Mouse (Mus musculus) forebrain, embryonic 12.5 days (tissue): ENCODE results near the gene Kcnh1. TPM values are rescaled to one million over a fixed set of nuclear protein-coding genes. Genes with fewer than 3 reads are reported as not detected.

ENCODE experiments used
- ATAC-seq: fragments of 200-750 bp; cut with Nextera tagmentation; 2 replicates; pipeline ENCODE4 v1.8.0; 2017; ENCODE audit warnings: moderate TSS enrichment; ENCODE audit not compliant: low FRiP score
- H3K27ac ChIP-seq: fragments of 300-500 bp; sonication (generic); 2 replicates; pipeline ENCODE4 v1.5.1; 2016; ENCODE audit warnings: mild to moderate bottlenecking
- H3K27me3 ChIP-seq: fragments of 300-500 bp; sonication (generic); 2 replicates; pipeline ENCODE4 v1.6.1; 2016; ENCODE audit warnings: mild to moderate bottlenecking
- H3K36me3 ChIP-seq: fragments of 300-500 bp; sonication (generic); replicated peaks from 2 replicates; pipeline ENCODE4 v1.6.1; 2016; ENCODE audit warnings: mild to moderate bottlenecking
- H3K4me1 ChIP-seq: fragments of 300-500 bp; sonication (generic); 2 replicates; pipeline ENCODE4 v1.6.1; 2016
- H3K4me2 ChIP-seq: fragments of 300-500 bp; sonication (generic); 2 replicates; pipeline ENCODE4 v1.6.1; 2016; ENCODE audit warnings: mild to moderate bottlenecking, moderate library complexity
- H3K4me3 ChIP-seq: fragments of 300-500 bp; sonication (generic); replicated peaks from 2 replicates; pipeline ENCODE4 v1.5.1; 2016; ENCODE audit warnings: mild to moderate bottlenecking
- H3K9ac ChIP-seq: fragments of 300-500 bp; sonication (generic); 2 replicates; pipeline ENCODE4 v1.6.1; 2016; ENCODE audit warnings: mild to moderate bottlenecking
- H3K9me3 ChIP-seq: fragments of 300-500 bp; sonication (generic); 2 replicates; pipeline ENCODE4 v1.6.1; 2016
- WGBS: fragments of 180-500 bp; shearing (Covaris S2); methylation state at CpG from one replicate; pipeline ENCODE4 v1.1.7; 2016; 5-methylcytosine and 5-hydroxymethylcytosine counted together
- polyA plus RNA-seq: library from polyadenylated mRNA; unstranded; fragments of >200 nt; fragmentation: Nextera tagmentation; extraction: Ambion mirVana; gene quantifications from 2 replicates; pipeline ENCODE4 v1.2.1, GENCODE M21; 2016

The Kcnh1 gene
- polyA plus RNA-seq, 1 experiment from 2014 or later, result 0.57 TPM

DNA sequence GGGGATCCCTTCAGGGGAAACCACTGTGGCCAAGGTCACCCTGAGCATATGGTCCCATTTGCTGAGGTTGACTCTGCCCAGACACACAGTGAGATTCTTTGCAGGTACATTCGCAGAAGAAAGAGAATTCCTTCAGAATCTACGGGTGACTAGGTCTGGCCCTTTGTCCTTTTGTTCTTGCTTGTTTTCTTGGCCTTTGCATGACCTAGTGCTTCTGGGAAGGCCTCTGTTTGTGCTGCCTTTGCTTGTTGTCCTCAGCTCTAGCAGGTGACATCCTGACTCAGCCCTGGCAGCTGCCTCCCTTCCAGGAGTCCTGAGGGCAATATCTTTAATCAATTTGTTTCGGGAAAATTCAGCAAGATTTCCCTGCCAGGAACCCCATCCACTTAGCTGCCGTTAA, 264.4 kb downstream of the Kcnh1 start:
- ATAC-seq, result no peak
- no peaks in the 10 kb centered on the region for H3K27me3 ChIP-seq
- WGBS, result 60% methylated on average over 4 of the region's 4 CpGs
- H3K4me3 ChIP-seq, result no peak overlapping the region
- no peaks in the 10 kb centered on the region for H3K36me3 ChIP-seq
- no peak overlapping the region for H3K9ac ChIP-seq
- no peak overlapping the region for H3K4me2 ChIP-seq
- peaks cover 7% of the 10 kb centered on the region for H3K4me1 ChIP-seq
- H3K9me3 ChIP-seq, result no peaks in the 10 kb centered on the region
- no peak overlapping the region for H3K27ac ChIP-seq

- 72% methylated on average over 3 of the region's 3 CpGs for WGBS
- no peak for ATAC-seq
- Histone ChIP-seq H3K4me3 (no peak overlapping the region), H3K4me1 (peaks cover 7% of the 10 kb centered on the region), H3K9me3 (no peaks in the 10 kb centered on the region), H3K36me3 (no peaks in the 10 kb centered on the region), H3K27me3 (no peaks in the 10 kb centered on the region; the same call in 1 of the 2 replicates), H3K4me2 (no peak overlapping the region), H3K27ac (no peak overlapping the region), H3K9ac (no peak overlapping the region)
Observed at GRCm38 (mm10) chr1:192457037-192457436, 266.5 kb downstream of the Kcnh1 start.

GRCm38 (mm10) chr1:192457526-192458206, 267.1 kb downstream of the Kcnh1 start:
- no peak for ATAC-seq
- H3K4me2 ChIP-seq, result no peak overlapping the region
- H3K4me1 ChIP-seq, result peaks cover 7% of the 10 kb centered on the region
- no peak overlapping the region for H3K27ac ChIP-seq
- H3K4me3 ChIP-seq, result no peak overlapping the region
- WGBS, result 79% methylated on average over 6 of the region's 6 CpGs
- no peaks in the 10 kb centered on the region for H3K36me3 ChIP-seq
- no peak overlapping the region for H3K9ac ChIP-seq
- no peaks in the 10 kb centered on the region; the same call in 1 of the 2 replicates for H3K27me3 ChIP-seq
- no peaks in the 10 kb centered on the region for H3K9me3 ChIP-seq

DNA sequence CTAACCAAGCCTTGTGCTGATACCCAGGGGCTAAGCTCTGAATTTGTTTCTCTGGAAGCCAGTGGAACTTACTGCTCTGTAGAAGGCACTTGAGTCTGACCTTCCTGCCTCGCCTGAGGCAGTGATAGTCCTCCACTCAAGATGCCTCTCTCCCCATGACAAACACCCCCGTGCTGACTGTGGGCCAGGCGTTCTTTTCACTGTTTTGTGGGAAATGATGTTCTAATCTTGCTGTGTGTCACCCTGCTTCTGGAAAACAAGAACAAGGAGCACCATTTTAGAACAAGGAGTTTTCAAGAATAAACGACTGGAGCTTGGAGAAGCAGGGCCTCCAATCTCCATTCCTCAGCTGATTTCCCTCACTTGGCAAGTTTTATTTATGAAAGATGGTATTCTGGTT, 273.2 kb downstream of the Kcnh1 start:
- no peak for ATAC-seq
- no peaks in the 10 kb centered on the region for H3K36me3 ChIP-seq
- WGBS, result 81% methylated on average over 4 of the region's 4 CpGs

DNA sequence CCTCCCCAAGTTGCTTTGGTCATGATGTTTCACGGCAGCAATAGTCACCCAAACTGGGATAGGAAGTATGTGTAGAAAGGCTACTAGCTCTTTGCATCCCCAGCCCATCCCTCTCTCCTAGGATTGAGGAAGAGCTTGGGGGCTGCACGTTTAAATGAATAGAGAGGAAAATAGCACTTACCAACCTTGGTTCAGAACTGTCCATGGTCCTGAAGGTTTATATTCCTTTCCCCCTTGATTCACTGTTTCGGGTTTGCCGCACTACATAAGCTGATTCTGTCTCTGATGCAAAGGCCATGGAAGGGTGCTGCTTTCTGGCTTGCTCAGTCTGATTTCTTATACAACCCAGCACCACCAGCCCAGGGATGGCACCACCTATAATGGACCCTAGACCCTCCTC, 281.8 kb downstream of the Kcnh1 start:
- no peaks in the 10 kb centered on the region for H3K27me3 ChIP-seq
- no peak overlapping the region for H3K9ac ChIP-seq
- H3K27ac ChIP-seq, result no peak overlapping the region
- ATAC-seq, result no peak
- H3K4me3 ChIP-seq, result no peak overlapping the region
- H3K4me1 ChIP-seq, result no peaks in the 10 kb centered on the region
- H3K9me3 ChIP-seq, result no peaks in the 10 kb centered on the region
- no peak overlapping the region for H3K4me2 ChIP-seq
- H3K36me3 ChIP-seq, result no peaks in the 10 kb centered on the region
- WGBS, result 58% methylated on average over 4 of the region's 4 CpGs

More for the DNA sequence above, 273.2 kb downstream of the Kcnh1 start:
- Histone ChIP-seq H3K4me3 (no peak overlapping the region), H3K4me1 (no peaks in the 10 kb centered on the region), H3K27ac (no peak overlapping the region), H3K9me3 (no peaks in the 10 kb centered on the region), H3K9ac (no peak overlapping the region), H3K27me3 (no peaks in the 10 kb centered on the region; the same call in 1 of the 2 replicates), H3K4me2 (no peak overlapping the region)

DNA sequence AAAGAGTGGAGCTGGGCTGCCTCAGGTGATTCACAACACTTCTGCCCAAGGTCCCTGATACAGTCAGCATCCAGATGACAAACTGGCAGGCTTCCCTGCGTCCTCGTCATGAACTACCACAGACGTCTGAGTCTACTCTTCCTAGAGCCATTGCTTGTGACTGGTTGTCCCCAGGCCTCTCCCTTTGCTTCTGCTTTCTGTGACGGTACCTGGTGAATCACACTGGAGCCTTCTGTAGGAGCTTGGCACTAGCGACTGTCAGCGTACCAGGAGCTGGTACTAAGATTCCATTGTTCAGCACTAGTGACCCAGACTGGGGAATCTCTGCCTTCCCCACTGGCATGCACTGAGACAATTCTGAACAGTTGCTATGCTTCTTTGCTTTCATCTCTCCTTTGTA, 282.6 kb downstream of the Kcnh1 start:
- 89% methylated on average over 6 of the region's 6 CpGs for WGBS
- no peak for ATAC-seq

DNA sequence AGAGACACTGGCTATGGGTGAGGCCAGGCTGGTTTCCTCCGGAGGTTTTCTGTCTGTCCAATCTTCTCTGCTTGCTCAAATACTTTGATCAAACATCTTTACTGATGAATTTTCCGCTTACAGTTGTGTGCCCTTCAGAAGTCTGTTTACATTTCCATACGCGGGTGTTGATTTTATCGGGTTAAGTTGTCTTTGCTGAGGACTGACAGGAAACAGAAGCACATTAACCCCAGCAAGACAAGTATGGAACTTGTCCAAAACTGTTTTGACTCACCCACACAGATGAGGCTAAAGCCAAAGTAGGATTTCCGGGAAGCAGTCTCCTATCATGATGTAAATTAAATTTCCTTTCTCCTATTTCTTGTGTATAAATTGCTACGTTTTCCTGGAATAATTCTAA, 286.1 kb downstream of the Kcnh1 start:
- Histone ChIP-seq H3K4me1 (no peaks in the 10 kb centered on the region), H3K4me2 (no peak overlapping the region), H3K4me3 (no peak overlapping the region), H3K9me3 (no peaks in the 10 kb centered on the region), H3K27me3 (no peaks in the 10 kb centered on the region), H3K27ac (no peak overlapping the region), H3K9ac (no peak overlapping the region), H3K36me3 (no peaks in the 10 kb centered on the region)
- ATAC-seq, result no peak
- 83% methylated on average over 7 of the region's 7 CpGs for WGBS

More for the DNA sequence above, 282.6 kb downstream of the Kcnh1 start:
- Histone ChIP-seq H3K36me3 (no peaks in the 10 kb centered on the region), H3K27me3 (no peaks in the 10 kb centered on the region), H3K4me1 (no peaks in the 10 kb centered on the region), H3K9me3 (no peaks in the 10 kb centered on the region), H3K9ac (no peak overlapping the region), H3K27ac (no peak overlapping the region), H3K4me3 (no peak overlapping the region), H3K4me2 (no peak overlapping the region)

DNA sequence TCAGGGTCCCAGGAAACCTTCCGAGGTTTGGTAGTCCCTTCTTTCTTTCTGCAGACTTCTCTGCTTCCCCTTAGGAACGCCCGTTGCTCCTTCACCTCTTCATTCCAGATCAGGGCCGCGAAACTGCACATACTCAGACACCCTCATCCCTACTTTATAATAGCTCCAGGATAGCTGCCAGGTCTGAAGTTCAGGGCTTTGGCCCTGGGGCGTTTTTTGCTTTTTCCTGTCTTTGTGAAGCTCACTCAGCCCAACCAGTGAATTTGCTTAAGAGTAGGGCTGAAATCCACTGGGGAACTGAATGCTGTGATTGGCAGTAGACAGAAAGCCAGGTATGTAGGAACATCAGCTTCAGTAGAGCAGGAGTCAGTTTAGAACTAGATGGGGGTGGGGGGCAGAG, 287.0 kb downstream of the Kcnh1 start:
- no peak overlapping the region for H3K4me2 ChIP-seq
- no peaks in the 10 kb centered on the region for H3K36me3 ChIP-seq
- no peaks in the 10 kb centered on the region for H3K27me3 ChIP-seq
- no peak overlapping the region for H3K9ac ChIP-seq
- no peak overlapping the region for H3K4me3 ChIP-seq
- no peaks in the 10 kb centered on the region for H3K9me3 ChIP-seq
- no peaks in the 10 kb centered on the region for H3K4me1 ChIP-seq
- no peak for ATAC-seq
- WGBS, result 84% methylated on average over 6 of the region's 6 CpGs
- H3K27ac ChIP-seq, result no peak overlapping the region

GRCm38 (mm10) chr1:192478176-192478575, 287.6 kb downstream of the Kcnh1 start:
- ATAC-seq, result no peak
- Histone ChIP-seq H3K27me3 (no peaks in the 10 kb centered on the region), H3K4me1 (no peaks in the 10 kb centered on the region), H3K9me3 (no peaks in the 10 kb centered on the region), H3K36me3 (no peaks in the 10 kb centered on the region), H3K27ac (no peak overlapping the region), H3K4me3 (no peak overlapping the region), H3K9ac (no peak overlapping the region), H3K4me2 (no peak overlapping the region)
- 88% methylated on average over 5 of the region's 5 CpGs for WGBS

DNA sequence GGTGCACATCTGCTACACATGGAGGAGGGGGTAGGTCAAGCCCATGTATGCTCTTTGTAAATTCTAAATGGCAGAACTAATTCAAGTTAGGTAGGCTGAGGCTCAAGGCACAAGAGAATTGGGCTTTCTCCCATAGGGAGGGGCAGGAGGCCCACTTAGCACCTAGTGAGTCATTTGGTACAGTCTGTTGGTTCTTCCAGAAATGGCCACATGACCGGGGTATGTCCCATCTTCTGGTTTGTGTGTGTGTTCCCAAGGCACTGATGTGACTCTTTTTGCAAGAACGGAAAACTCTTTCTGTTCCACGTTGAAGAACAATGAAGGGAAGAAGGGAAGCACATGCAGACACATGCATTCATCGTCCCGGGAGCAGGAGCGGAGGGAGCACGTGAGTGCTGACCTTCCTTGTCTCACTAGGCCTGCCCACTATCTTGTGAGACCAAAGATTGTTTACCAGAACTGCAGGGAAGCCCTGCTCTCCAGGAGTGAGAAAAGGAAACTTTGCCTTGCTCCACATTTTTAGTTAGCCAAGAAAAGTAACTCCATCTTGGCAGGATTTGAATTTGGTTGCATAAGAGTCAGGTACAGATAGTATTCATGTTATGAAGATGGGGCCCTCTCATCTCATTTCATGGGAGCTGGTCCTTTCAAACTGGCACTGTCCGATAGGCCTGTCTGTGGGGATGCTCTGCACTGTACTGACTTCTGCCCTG, 289.7 kb downstream of the Kcnh1 start:
- H3K27me3 ChIP-seq, result no peaks in the 10 kb centered on the region
- no peak overlapping the region for H3K27ac ChIP-seq
- ATAC-seq, result no peak
- WGBS, result 89% methylated on average over 8 of the region's 8 CpGs
- H3K4me2 ChIP-seq, result no peak overlapping the region
- H3K4me3 ChIP-seq, result no peak overlapping the region
- H3K4me1 ChIP-seq, result no peaks in the 10 kb centered on the region
- no peaks in the 10 kb centered on the region for H3K36me3 ChIP-seq
- no peak overlapping the region for H3K9ac ChIP-seq
- H3K9me3 ChIP-seq, result no peaks in the 10 kb centered on the region

DNA sequence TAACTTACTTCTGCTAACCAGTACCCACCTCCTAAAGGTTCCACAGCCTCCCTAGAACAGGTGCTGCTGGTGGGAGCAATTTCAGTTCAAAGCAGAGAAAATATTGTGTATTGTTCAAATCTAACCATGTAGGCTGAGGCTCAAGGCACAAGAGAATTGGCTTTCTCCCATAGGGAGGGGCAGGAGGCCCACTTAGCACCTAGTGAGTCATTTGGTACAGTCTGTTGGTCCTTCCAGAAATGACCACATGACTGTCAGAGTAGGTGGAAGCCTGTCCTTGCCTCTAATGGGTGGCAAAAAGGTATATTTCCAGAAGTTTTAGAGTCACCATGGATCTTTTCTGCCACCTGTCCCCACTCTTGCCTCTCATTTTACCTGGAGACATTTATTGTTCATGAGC, 290.9 kb downstream of the Kcnh1 start:
- Histone ChIP-seq H3K36me3 (no peaks in the 10 kb centered on the region), H3K4me1 (no peaks in the 10 kb centered on the region), H3K4me2 (no peak overlapping the region), H3K9ac (no peak overlapping the region), H3K4me3 (no peak overlapping the region), H3K9me3 (no peaks in the 10 kb centered on the region), H3K27me3 (no peaks in the 10 kb centered on the region), H3K27ac (no peak overlapping the region)
- no peak for ATAC-seq

GRCm38 (mm10) chr1:192485030-192485429, 294.5 kb downstream of the Kcnh1 start:
- Histone ChIP-seq H3K36me3 (no peaks in the 10 kb centered on the region), H3K4me1 (no peaks in the 10 kb centered on the region), H3K4me2 (no peak overlapping the region), H3K27me3 (no peaks in the 10 kb centered on the region), H3K9me3 (no peaks in the 10 kb centered on the region), H3K27ac (no peak overlapping the region), H3K9ac (no peak overlapping the region), H3K4me3 (no peak overlapping the region)
- no peak for ATAC-seq
- WGBS, result 79% methylated on average over 3 of the region's 3 CpGs

DNA sequence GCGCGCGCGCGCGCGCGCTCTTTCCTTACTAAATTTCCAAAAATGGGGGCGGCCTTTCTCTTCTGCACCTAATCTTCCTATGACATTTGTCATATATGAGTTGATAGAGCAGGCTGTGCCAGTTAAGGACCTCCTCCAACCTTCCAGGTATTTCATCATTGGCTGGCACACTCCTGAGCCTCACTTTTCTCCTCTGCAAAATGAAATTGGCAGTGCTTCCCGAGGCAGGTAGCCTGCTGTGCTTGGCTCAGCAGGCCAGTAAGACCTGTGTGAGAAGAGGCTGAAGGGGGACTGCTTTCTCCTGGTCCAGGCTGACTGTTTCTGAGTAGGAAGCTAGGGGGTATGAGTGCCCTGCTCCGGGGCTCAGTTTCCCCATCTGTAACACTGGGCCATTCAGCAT, 297.0 kb downstream of the Kcnh1 start:
- Histone ChIP-seq H3K36me3 (no peaks in the 10 kb centered on the region), H3K9ac (no peak overlapping the region), H3K27me3 (no peaks in the 10 kb centered on the region), H3K4me1 (no peaks in the 10 kb centered on the region), H3K27ac (no peak overlapping the region), H3K9me3 (no peaks in the 10 kb centered on the region), H3K4me3 (no peak overlapping the region), H3K4me2 (no peak overlapping the region)
- ATAC-seq, result no peak
- 93% methylated on average over 11 of the region's 11 CpGs for WGBS
